Mouse (Mus musculus): ENCODE data around the gene Evi5l.

Evi5l gene

GRCm38 (mm10) chr8:4165852-4166751, at the start of gene Evi5l:
Evi5l (plus strand) TSS chr8:4166567.
- DNase-seq = peak; percentile 97

GRCm38 (mm10) chr8:4133798-4134197, 32.6 kb upstream of the Evi5l start, which contains the start of gene Cd209g:
Cd209g (plus strand) TSS chr8:4134098.
- DNase-seq = no peak

- DNase-seq = peak; percentile 72
Observed at GRCm38 (mm10) chr8:4139660-4140646, 26.4 kb upstream of the Evi5l start.

- no peak for DNase-seq
Observed at GRCm38 (mm10) chr8:4141721-4142120, 24.6 kb upstream of the Evi5l start.

- DNase-seq = no peak
Observed at GRCm38 (mm10) chr8:4147272-4147671, 19.1 kb upstream of the Evi5l start.

GRCm38 (mm10) chr8:4154878-4155277, 11.5 kb upstream of the Evi5l start:
- no peak for DNase-seq

- no peak for DNase-seq
Observed at GRCm38 (mm10) chr8:4162786-4163185, 3.6 kb upstream of the Evi5l start.

GRCm38 (mm10) chr8:4165176-4165851, 1.1 kb upstream of the Evi5l start:
- DNase-seq = no peak

GRCm38 (mm10) chr8:4166881-4167525, 636 bp downstream of the Evi5l start:
- no peak for DNase-seq

- no peak for DNase-seq
Observed at GRCm38 (mm10) chr8:4167918-4168317, 1.6 kb downstream of the Evi5l start.

GRCm38 (mm10) chr8:4172486-4172885, 6.1 kb downstream of the Evi5l start:
- no peak for DNase-seq

- no peak for DNase-seq
Observed at GRCm38 (mm10) chr8:4174018-4174417, 7.7 kb downstream of the Evi5l start.

GRCm38 (mm10) chr8:4183409-4183808, 17.0 kb downstream of the Evi5l start:
- no peak for DNase-seq

- peak; percentile 7 for DNase-seq
Observed at GRCm38 (mm10) chr8:4186151-4186550, 19.8 kb downstream of the Evi5l start.

- DNase-seq = peak; percentile 21
Observed at GRCm38 (mm10) chr8:4188605-4189004, 22.2 kb downstream of the Evi5l start.

GRCm38 (mm10) chr8:4189031-4189722, 22.8 kb downstream of the Evi5l start:
- DNase-seq = peak; percentile 82

- no peak for DNase-seq
Observed at GRCm38 (mm10) chr8:4192305-4192704, 25.9 kb downstream of the Evi5l start.

GRCm38 (mm10) chr8:4192807-4193587, 26.6 kb downstream of the Evi5l start:
- DNase-seq = peak; percentile 88

- DNase-seq = no peak
Observed at GRCm38 (mm10) chr8:4193588-4193894, 27.2 kb downstream of the Evi5l start.

GRCm38 (mm10) chr8:4201321-4201720, 35.0 kb downstream of the Evi5l start:
- no peak for DNase-seq

All from liver (tissue).